Comparison of ENCODE assay signal across 9 mouse cellular contexts in genomic region chr10:59322271-59322670, GRCm38 (mm10). TPM values are rescaled to one million over a fixed set of nuclear protein-coding genes. Genes with fewer than 3 reads are reported as not detected.
DNase-seq lines count a peak whose midpoint lies in the region; ATAC-seq lines count a peak whose summit lies in the region.
"Had no signal": no experiment of that assay in that cellular context is flagged by ENCODE, and none has a peak within 500 bp of the region (broad histone marks: within the 10 kb centered on the region; RNA-seq: fewer than 3 reads in every experiment).

No protein-coding gene starts in this region.

- H3K9me3 ChIP-seq in megakaryocyte, embryonic 14.5 days = no peaks in the 10 kb centered on the region
- no peaks in the 10 kb centered on the region for H3K9me3 ChIP-seq in forebrain, embryonic 14.5 days (replicated peaks; ENCODE audit: control insufficient read depth, low read length)
- no peaks in the 10 kb centered on the region for H3K9me3 ChIP-seq in limb, embryonic 15.5 days
- H3K9me3 ChIP-seq in stomach, embryonic 15.5 days = no peaks in the 10 kb centered on the region

- H3K4me3 ChIP-seq in megakaryocyte, embryonic 14.5 days (replicated peaks) = peak overlapping the region; percentile 93
- H3K4me3 ChIP-seq in forebrain, embryonic 14.5 days (ENCODE audit: low read depth, low read length) = peak overlapping the region; percentile 84; the same call in 1 of the 2 replicates
- peak overlapping the region; percentile 88; the same call in 1 of the 2 replicates for H3K4me3 ChIP-seq in limb, embryonic 15.5 days
- H3K4me3 ChIP-seq in stomach, embryonic 15.5 days (replicated peaks) = no peak overlapping the region

- peak overlapping the region; percentile 54 for H3K4me2 ChIP-seq in forebrain, embryonic 14.5 days (ENCODE audit: low read length)
- H3K4me2 ChIP-seq in limb, embryonic 15.5 days = peak overlapping the region; percentile 63; the same call in 1 of the 2 replicates
- peak overlapping the region; percentile 75 for H3K4me2 ChIP-seq in stomach, embryonic 15.5 days

- H3K27ac ChIP-seq in forebrain, embryonic 14.5 days (ENCODE audit: low read depth, low read length) = peak overlapping the region; percentile 55; the same call in 1 of the 2 replicates
- peak overlapping the region; percentile 99 for H3K27ac ChIP-seq in limb, embryonic 15.5 days
- peak overlapping the region; percentile 83 for H3K27ac ChIP-seq in stomach, embryonic 15.5 days

- peaks cover 3% of the 10 kb centered on the region for H3K36me3 ChIP-seq in megakaryocyte, embryonic 14.5 days (replicated peaks; ENCODE audit: low read length)
- no peaks in the 10 kb centered on the region for H3K36me3 ChIP-seq in forebrain, embryonic 14.5 days (ENCODE audit: control insufficient read depth, insufficient read depth, low read length)
- no peaks in the 10 kb centered on the region for H3K36me3 ChIP-seq in limb, embryonic 15.5 days
- no peaks in the 10 kb centered on the region for H3K36me3 ChIP-seq in stomach, embryonic 15.5 days

- ATAC-seq in megakaryocyte, adult 5-6 weeks (ENCODE audit: poor library complexity, severe bottlenecking) = no peak
- ATAC-seq in forebrain, embryonic 14.5 days = no peak
- ATAC-seq in limb, embryonic 15.5 days (ENCODE audit: insufficient number of reproducible peaks, low FRiP score, low TSS enrichment, low read depth) = no peak
- ATAC-seq in stomach, embryonic 15.5 days (ENCODE audit: insufficient read depth, low FRiP score, low read depth) = no peak

- H3K4me1 ChIP-seq in megakaryocyte, embryonic 14.5 days = peaks cover 69% of the 10 kb centered on the region
- peaks cover 8% of the 10 kb centered on the region; the same call in 1 of the 2 replicates for H3K4me1 ChIP-seq in forebrain, embryonic 14.5 days (ENCODE audit: control insufficient read depth, insufficient read depth, low read length)
- H3K4me1 ChIP-seq in limb, embryonic 15.5 days = peaks cover 17% of the 10 kb centered on the region
- 0 out of 2 replicates have a peak, but pooled peaks cover 3% of the 10 kb centered on the region for H3K4me1 ChIP-seq in stomach, embryonic 15.5 days

- no peaks in the 10 kb centered on the region for H3K27me3 ChIP-seq in megakaryocyte, embryonic 14.5 days (replicated peaks)
- no peaks in the 10 kb centered on the region for H3K27me3 ChIP-seq in forebrain, embryonic 14.5 days (replicated peaks; ENCODE audit: control insufficient read depth, insufficient read depth, low read length)
- no peaks in the 10 kb centered on the region for H3K27me3 ChIP-seq in limb, embryonic 15.5 days
- no peaks in the 10 kb centered on the region for H3K27me3 ChIP-seq in stomach, embryonic 15.5 days (replicated peaks)

- H3K9ac ChIP-seq in forebrain, embryonic 14.5 days (ENCODE audit: low read length) = peak overlapping the region; percentile 60
- no peak overlapping the region for H3K9ac ChIP-seq in limb, embryonic 15.5 days
- no peak overlapping the region for H3K9ac ChIP-seq in stomach, embryonic 15.5 days

- no peak for DNase-seq in forebrain, embryonic 14.5 days (ENCODE audit: low spot score)
- no peak for DNase-seq in cerebellum, postnatal 36 days
- no peak for DNase-seq in right cerebral cortex, postnatal 25 days
- DNase-seq in layer of hippocampus, postnatal 14 days (ENCODE audit: low spot score in 2 of 2) = no peak
- DNase-seq: adrenal gland, adult 8-10 months had no signal

- WGBS in forebrain, embryonic 14.5 days = 56% methylated on average over 4 of the region's 4 CpGs
- WGBS in limb, embryonic 15.5 days = 55% methylated on average over 4 of the region's 4 CpGs
- WGBS in stomach, embryonic 15.5 days = 68% methylated on average over 4 of the region's 4 CpGs

RNA-seq across cellular contexts. Expression of gene P4ha1, which starts 0.8 kb away (rescaled TPM):
- 3.7 and 10.7 TPM in 2 replicates for polyA plus RNA-seq in megakaryocyte, embryonic 14.5 days (2012; ENCODE audit: insufficient read depth, low replicate concordance)
- 9.6 and 14.3 TPM in 2 replicates for total RNA-seq in megakaryocyte, adult 5-6 weeks (2015)
- 19.2 and 25.0 TPM in 2 replicates for total RNA-seq in megakaryocyte, adult 5-6 weeks (2017)
- polyA plus RNA-seq in forebrain, embryonic 14.5 days (2014; fragmentation: Nextera tagmentation; extraction: Ambion mirVana) = 23.8 and 29.2 TPM in 2 replicates
- 146 and 152 TPM in 2 replicates for polyA plus RNA-seq in limb, embryonic 15.5 days (2015; fragmentation: Nextera tagmentation; extraction: Ambion mirVana)
- 69.7 and 72.9 TPM in 2 replicates for polyA plus RNA-seq in stomach, embryonic 15.5 days (2015; fragmentation: Nextera tagmentation; extraction: Ambion mirVana)
- total RNA-seq in layer of hippocampus, postnatal 14 days (2021) = 10 to 100 TPM; 33.5 to 39.5 TPM
